Mouse (Mus musculus) liver, postnatal 0 days (tissue): ENCODE measurements around the gene Myh6.

Experiments used
- CTCF ChIP-seq: sonication (generic); IDR thresholded peaks from 2 replicates; pipeline ENCODE4 v1.5.1; 2016; ENCODE audit warnings: antibody characterized with exemption, low read depth
- EP300 ChIP-seq: IDR thresholded peaks from 2 replicates; pipeline ENCODE4 v1.6.1; 2016; ENCODE audit warnings: antibody characterized with exemption, low read depth, mild to moderate bottlenecking

- TF ChIP-seq CTCF (no peak), EP300 (no peak)
Measured at GRCm38 (mm10) chr14:54958503-54958902, 8.2 kb downstream of the Myh6 start.
